Mouse (Mus musculus) liver, postnatal 0 days (tissue): ENCODE measurements at regions not wholly inside any gene's neighbourhood (a gene's known extent, or its start where the extent isn't known, plus 50 kb on each side); places are given as distances from the start of the nearest gene placed in this dataset.

Experiments
- ATAC-seq: fragments of 200-750 bp; cut with Nextera tagmentation; 2 replicates; pipeline ENCODE4 v1.8.0; 2017; ENCODE audit warnings: mild to moderate bottlenecking, moderate library complexity
- DNase-seq: peaks from one replicate; pipeline ENCODE4 v3.0.0-alpha.2; 2016
- H3K27ac ChIP-seq: fragments of 300-500 bp; sonication (generic); 2 replicates; pipeline ENCODE4 v1.5.1; 2014; ENCODE audit warnings: antibody characterized with exemption, moderate library complexity, mild to moderate bottlenecking, low read depth
- H3K27me3 ChIP-seq: fragments of 300-500 bp; sonication (generic); 2 replicates; pipeline ENCODE4 v1.6.1; 2014; ENCODE audit warnings: low read length, control low read depth, mixed read lengths; ENCODE audit not compliant: insufficient read depth
- H3K36me3 ChIP-seq: fragments of 300-500 bp; sonication (generic); replicated peaks from 2 replicates; pipeline ENCODE4 v1.6.1; 2014; ENCODE audit warnings: mild to moderate bottlenecking, control low read depth, low read length, moderate library complexity, mixed read lengths; ENCODE audit not compliant: insufficient read depth
- H3K4me1 ChIP-seq: fragments of 300-500 bp; sonication (generic); 2 replicates; pipeline ENCODE4 v1.6.1; 2014; ENCODE audit warnings: antibody characterized with exemption, mild to moderate bottlenecking, control low read depth; ENCODE audit not compliant: insufficient read depth
- H3K4me2 ChIP-seq: fragments of 300-500 bp; sonication (generic); 2 replicates; pipeline ENCODE4 v1.6.1; 2014; ENCODE audit warnings: low read depth, mild to moderate bottlenecking, low read length, moderate library complexity, mixed read lengths
- H3K4me3 ChIP-seq: fragments of 300-500 bp; sonication (generic); 2 replicates; pipeline ENCODE4 v1.5.1; 2014; ENCODE audit warnings: low read depth, low read length
- H3K9ac ChIP-seq: fragments of 300-500 bp; sonication (generic); replicated peaks from 2 replicates; pipeline ENCODE4 v1.6.1; 2014; ENCODE audit warnings: mild to moderate bottlenecking, moderate library complexity
- H3K9me3 ChIP-seq: fragments of 300-500 bp; sonication (generic); 2 replicates; pipeline ENCODE4 v1.6.1; 2016; ENCODE audit warnings: mild to moderate bottlenecking, control low read depth, low read length, mixed read lengths
- CTCF ChIP-seq: sonication (generic); IDR thresholded peaks from 2 replicates; pipeline ENCODE4 v1.5.1; 2016; ENCODE audit warnings: antibody characterized with exemption, low read depth
- EP300 ChIP-seq: IDR thresholded peaks from 2 replicates; pipeline ENCODE4 v1.6.1; 2016; ENCODE audit warnings: antibody characterized with exemption, low read depth, mild to moderate bottlenecking
- WGBS: fragments of 180-500 bp; shearing (Covaris S2); extraction: QIAGEN DNeasy Blood & Tissue Kit; methylation state at CpG from one replicate; pipeline ENCODE4 v1.1.7; 2014; ENCODE audit not compliant: insufficient replicate concordance; 5-methylcytosine and 5-hydroxymethylcytosine counted together

- Histone ChIP-seq H3K4me1 (no peaks in the 10 kb centered on the region), H3K36me3 (no peaks in the 10 kb centered on the region), H3K27ac (no peak overlapping the region), H3K4me3 (no peak overlapping the region), H3K9ac (no peak overlapping the region), H3K9me3 (no peaks in the 10 kb centered on the region), H3K27me3 (no peaks in the 10 kb centered on the region), H3K4me2 (no peak overlapping the region)
- DNase-seq (no peak), ATAC-seq (no peak)
- 69% methylated on average over 6 of the region's 6 CpGs for WGBS
- no peak for TF ChIP-seq EP300
- no peak for TF ChIP-seq CTCF
These were observed 231.2 kb upstream of the Arid1b start for GRCm38 (mm10) chr17:4762956-4763355.

DNA sequence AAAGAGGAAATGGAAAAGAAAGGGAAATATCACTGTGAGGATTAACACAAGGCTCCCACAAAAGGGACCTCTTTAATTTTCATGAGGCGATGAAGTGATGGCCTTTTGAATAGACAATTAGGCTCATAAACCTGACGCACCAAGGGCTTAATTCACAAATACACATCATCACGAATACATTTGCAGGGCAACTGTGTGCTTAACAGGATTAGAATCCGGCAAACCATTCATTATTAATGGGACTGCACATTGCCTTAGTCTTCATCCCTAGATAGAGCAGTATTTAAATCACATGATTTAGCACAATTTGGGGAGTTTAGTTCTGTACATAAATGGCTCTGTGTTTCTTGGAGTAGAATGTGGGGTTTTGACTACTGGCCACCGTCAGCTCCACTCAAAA is 228.4 kb upstream of the Arid1b start:
- H3K4me2 ChIP-seq: no peak overlapping the region
- H3K4me3 ChIP-seq: no peak overlapping the region
- no peaks in the 10 kb centered on the region for H3K36me3 ChIP-seq
- no peak for ATAC-seq
- TF ChIP-seq EP300 (no peak), CTCF (no peak)
- DNase-seq: no peak
- no peaks in the 10 kb centered on the region for H3K4me1 ChIP-seq
- no peak overlapping the region for H3K9ac ChIP-seq
- WGBS: 83% methylated on average over 5 of the region's 5 CpGs
- no peak overlapping the region for H3K27ac ChIP-seq
- H3K27me3 ChIP-seq: no peaks in the 10 kb centered on the region
- H3K9me3 ChIP-seq: no peaks in the 10 kb centered on the region

DNA sequence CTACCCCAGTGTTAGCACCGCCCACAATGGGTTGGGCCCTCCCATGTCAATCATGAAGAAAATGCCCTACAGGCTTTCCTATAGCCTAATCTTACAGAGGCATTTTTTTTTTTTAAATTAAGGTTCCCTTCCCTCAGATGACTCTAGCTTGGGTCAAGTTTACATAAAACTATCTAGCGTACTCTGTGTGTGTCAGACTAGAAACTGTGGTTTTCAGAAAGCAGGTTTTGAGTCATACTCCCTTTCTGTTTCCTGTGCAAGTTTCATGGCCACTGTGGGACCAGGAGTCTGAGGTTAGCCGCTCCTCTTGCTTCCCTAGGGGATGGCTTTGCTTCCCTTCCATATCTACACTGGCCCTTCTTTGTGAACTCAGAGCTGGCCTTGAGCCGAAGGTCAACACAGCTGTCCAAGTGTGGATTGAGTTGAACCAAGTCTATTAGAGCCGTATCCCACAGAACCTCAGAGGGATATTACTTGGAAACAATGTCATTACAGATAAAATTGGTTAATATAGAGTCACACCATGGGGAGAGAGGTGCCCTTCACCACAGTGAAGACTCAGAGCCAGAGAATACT is 226.1 kb upstream of the Arid1b start:
- ATAC-seq (no peak), DNase-seq (no peak)
- no peak overlapping the region for H3K9ac ChIP-seq
- H3K4me3 ChIP-seq: no peak overlapping the region
- TF ChIP-seq EP300: no peak
- TF ChIP-seq CTCF: no peak
- H3K36me3 ChIP-seq: no peaks in the 10 kb centered on the region
- WGBS: 76% methylated on average over 5 of the region's 5 CpGs
- no peaks in the 10 kb centered on the region for H3K9me3 ChIP-seq
- H3K4me2 ChIP-seq: no peak overlapping the region
- no peak overlapping the region for H3K27ac ChIP-seq
- no peaks in the 10 kb centered on the region for H3K27me3 ChIP-seq
- H3K4me1 ChIP-seq: no peaks in the 10 kb centered on the region

GRCm38 (mm10) chr17:4769284-4769683 is 224.8 kb upstream of the Arid1b start:
- DNase-seq: no peak
- Histone ChIP-seq H3K9me3 (no peaks in the 10 kb centered on the region), H3K4me3 (no peak overlapping the region), H3K27me3 (no peaks in the 10 kb centered on the region), H3K27ac (no peak overlapping the region), H3K4me2 (no peak overlapping the region), H3K9ac (no peak overlapping the region), H3K4me1 (no peaks in the 10 kb centered on the region), H3K36me3 (no peaks in the 10 kb centered on the region)
- WGBS: 84% methylated on average over 4 of the region's 4 CpGs
- TF ChIP-seq EP300 (no peak), CTCF (no peak)
- no peak for ATAC-seq

- no peak overlapping the region for H3K4me2 ChIP-seq
- no peaks in the 10 kb centered on the region for H3K4me1 ChIP-seq
- ATAC-seq (no peak), DNase-seq (no peak)
- no peaks in the 10 kb centered on the region for H3K27me3 ChIP-seq
- no peaks in the 10 kb centered on the region for H3K9me3 ChIP-seq
- no peak for TF ChIP-seq EP300
- TF ChIP-seq CTCF: peak; percentile 43
- H3K4me3 ChIP-seq: no peak overlapping the region
- no peaks in the 10 kb centered on the region for H3K36me3 ChIP-seq
- WGBS: 76% methylated on average over 3 of the region's 3 CpGs
- no peak overlapping the region for H3K27ac ChIP-seq
- H3K9ac ChIP-seq: no peak overlapping the region
These were observed 224.1 kb upstream of the Arid1b start for GRCm38 (mm10) chr17:4770052-4770451.

GRCm38 (mm10) chr17:4778161-4778560 is 216.0 kb upstream of the Arid1b start:
- H3K4me3 ChIP-seq: no peak overlapping the region
- H3K4me1 ChIP-seq: no peaks in the 10 kb centered on the region
- peak; percentile 81 for DNase-seq
- TF ChIP-seq EP300: no peak
- TF ChIP-seq CTCF: peak; percentile 92
- WGBS: 3% methylated on average over 14 of the region's 14 CpGs
- no peaks in the 10 kb centered on the region for H3K27me3 ChIP-seq
- H3K36me3 ChIP-seq: no peaks in the 10 kb centered on the region
- no peak overlapping the region for H3K27ac ChIP-seq
- ATAC-seq: peak; percentile 63
- no peaks in the 10 kb centered on the region for H3K9me3 ChIP-seq
- no peak overlapping the region for H3K4me2 ChIP-seq
- H3K9ac ChIP-seq: no peak overlapping the region

- no peak for ATAC-seq
- no peak for DNase-seq
- Histone ChIP-seq H3K4me3 (no peak overlapping the region), H3K4me2 (no peak overlapping the region), H3K9ac (no peak overlapping the region), H3K36me3 (no peaks in the 10 kb centered on the region), H3K9me3 (no peaks in the 10 kb centered on the region), H3K27ac (no peak overlapping the region), H3K4me1 (no peaks in the 10 kb centered on the region), H3K27me3 (no peaks in the 10 kb centered on the region)
- no peak for TF ChIP-seq CTCF
- WGBS: 87% methylated on average over 10 of the region's 10 CpGs
These were observed 215.1 kb upstream of the Arid1b start for GRCm38 (mm10) chr17:4779017-4779416.
